Mouse (Mus musculus) olfactory bulb, adult 2 months (tissue): ENCODE data around the gene Hist1h4h.
"Not testable (repeated sequence)": the region's sequence is repeated elsewhere in the genome, so short reads cannot be mapped to it uniquely, and the experiment has no call there.

Experiments used
- CTCF ChIP-seq: fragments of 200-500 bp; IDR thresholded peaks from 2 replicates; pipeline ENCODE4 v1.5.1; 2012; ENCODE audit warnings: low read depth, mild to moderate bottlenecking, low read length, moderate library complexity; ENCODE audit not compliant: insufficient read depth
- POLR2A ChIP-seq: fragments of 200-500 bp; IDR thresholded peaks from 2 replicates; pipeline ENCODE4 v1.6.1; 2012; ENCODE audit warnings: mild to moderate bottlenecking, low read depth, low read length, moderate library complexity; ENCODE audit not compliant: insufficient read depth

DNA sequence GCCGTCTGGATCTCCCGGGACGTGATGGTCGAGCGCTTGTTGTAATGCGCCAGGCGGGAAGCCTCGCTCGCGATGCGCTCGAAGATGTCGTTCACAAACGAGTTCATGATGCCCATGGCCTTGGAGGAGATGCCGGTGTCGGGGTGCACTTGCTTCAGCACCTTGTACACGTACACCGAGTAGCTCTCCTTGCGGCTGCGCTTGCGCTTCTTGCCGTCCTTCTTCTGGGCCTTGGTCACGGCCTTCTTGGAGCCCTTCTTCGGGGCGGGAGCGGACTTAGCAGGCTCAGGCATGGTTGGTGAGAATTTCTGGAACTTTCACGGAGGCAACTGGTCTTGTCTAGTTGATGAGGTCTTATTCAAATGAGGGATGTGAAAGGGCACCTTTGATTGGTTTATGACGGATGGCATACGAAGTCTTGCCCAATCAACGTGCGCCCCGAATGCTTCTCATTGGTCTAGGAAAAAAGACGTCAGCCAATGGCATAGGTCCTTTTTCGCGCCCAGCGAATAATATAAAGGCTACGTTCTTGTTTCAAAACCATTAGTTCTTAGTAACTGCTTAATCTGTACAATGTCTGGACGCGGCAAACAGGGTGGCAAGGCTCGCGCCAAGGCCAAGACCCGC lies 43.2 kb downstream of the Hist1h4h start, which contains the start of the genes Hist1h2bf and Hist1h2ad:
- TF ChIP-seq CTCF, POLR2A: not testable (repeated sequence)
